ENCODE assay signal across 11 mouse cellular contexts in the genomic region with DNA sequence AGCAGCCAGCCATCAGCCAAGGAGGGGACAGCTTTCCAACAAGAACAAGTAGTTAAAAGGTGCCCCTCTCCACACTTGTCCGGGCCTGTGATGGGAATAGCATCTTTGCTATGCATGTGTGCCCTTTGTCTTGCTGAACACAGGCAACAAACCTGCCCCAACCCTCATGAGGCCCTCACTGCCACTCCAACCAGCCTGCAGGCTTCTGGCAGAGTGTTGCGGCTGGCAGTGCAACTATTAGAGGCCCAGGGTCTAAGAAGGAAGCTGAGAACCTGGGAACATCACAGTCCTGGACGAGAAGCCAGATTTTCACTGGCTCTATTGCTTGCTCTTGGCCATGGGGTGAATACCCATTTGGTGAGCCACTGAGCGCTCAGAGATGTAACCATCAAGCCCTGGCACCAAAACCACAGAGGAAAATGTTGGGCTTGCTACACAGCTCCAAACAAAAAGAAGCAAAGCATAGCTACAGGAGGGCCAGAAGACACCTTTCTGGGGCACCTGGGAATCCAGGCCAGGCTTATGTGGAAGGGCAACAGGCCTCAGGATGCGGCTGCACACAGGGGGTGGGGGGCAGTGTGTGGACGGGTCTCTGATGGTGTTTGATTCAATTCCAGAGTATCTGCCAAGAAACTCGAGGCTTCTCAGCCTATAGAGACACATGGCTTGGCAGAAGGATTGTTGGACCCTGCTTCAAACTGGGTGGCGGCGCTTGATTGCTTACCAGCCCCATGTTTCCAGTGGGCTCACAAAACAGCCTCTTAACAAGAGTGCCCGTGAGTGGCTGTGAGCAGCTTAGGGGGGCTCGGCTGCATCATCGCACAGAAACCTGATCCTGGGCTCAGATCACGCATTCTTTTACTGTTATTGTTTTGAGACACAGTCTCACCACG. TPM values are rescaled to one million over a fixed set of nuclear protein-coding genes. Genes with fewer than 3 reads are reported as not detected.
A peak's percentile ranks its signal among the peaks of the same experiment; 100 is the strongest.
DNase-seq lines count a peak whose midpoint lies in the region; ATAC-seq and TF ChIP-seq lines count a peak whose summit lies in the region.
"Had no signal": no experiment of that assay in that cellular context is flagged by ENCODE, and none has a peak within 500 bp of the region (broad histone marks: within the 10 kb centered on the region; RNA-seq: fewer than 3 reads in every experiment).

No protein-coding gene starts in this region.

- 0 out of 2 replicates have a peak, but pooled peaks cover 4% of the 10 kb centered on the region for H3K36me3 ChIP-seq in kidney, postnatal 0 days (ENCODE audit: insufficient read depth, low read length)
- no peaks in the 10 kb centered on the region for H3K36me3 ChIP-seq in hindbrain, embryonic 15.5 days
- H3K36me3 ChIP-seq in neural tube, embryonic 15.5 days = 0 out of 2 replicates have a peak, but pooled peaks cover 2% of the 10 kb centered on the region
- H3K36me3 ChIP-seq: intestine, embryonic 15.5 days had no signal

- no peaks in the 10 kb centered on the region for H3K27me3 ChIP-seq in kidney, postnatal 0 days (ENCODE audit: insufficient read depth, low read length)
- H3K27me3 ChIP-seq in hindbrain, embryonic 15.5 days = no peaks in the 10 kb centered on the region
- H3K27me3 ChIP-seq in neural tube, embryonic 15.5 days (replicated peaks) = no peaks in the 10 kb centered on the region
- H3K27me3 ChIP-seq: CH12.LX; intestine, embryonic 15.5 days had no signal

- no peak overlapping the region for H3K9ac ChIP-seq in kidney, postnatal 0 days (ENCODE audit: low read depth, low read length)
- no peak overlapping the region for H3K9ac ChIP-seq in hindbrain, embryonic 15.5 days
- H3K9ac ChIP-seq in neural tube, embryonic 15.5 days (replicated peaks) = no peak overlapping the region
- H3K9ac ChIP-seq: intestine, embryonic 15.5 days had no signal

- WGBS in kidney, postnatal 0 days = 49% methylated on average over 14 of the region's 14 CpGs
- 53% methylated on average over 14 of the region's 14 CpGs for whole genome bisulfite sequencing in hindbrain, embryonic 15.5 days
- WGBS in neural tube, embryonic 15.5 days = 53% methylated on average over 14 of the region's 14 CpGs

- H3K4me2 ChIP-seq in kidney, postnatal 0 days (ENCODE audit: low read length) = no peak overlapping the region
- no peak overlapping the region for H3K4me2 ChIP-seq in hindbrain, embryonic 15.5 days
- H3K4me2 ChIP-seq in neural tube, embryonic 15.5 days = no peak overlapping the region
- H3K4me2 ChIP-seq: intestine, embryonic 15.5 days had no signal

- H3K27ac ChIP-seq in kidney, postnatal 0 days = peak overlapping the region; percentile 40; the same call in 1 of the 2 replicates
- H3K27ac ChIP-seq in embryonic fibroblast, embryonic 13.5 days (ENCODE audit: insufficient read depth, low read length) = 0 out of 2 replicates have a peak overlapping the region, but pooled peaks have one; percentile 1
- peak overlapping the region; percentile 62 for H3K27ac ChIP-seq in hindbrain, embryonic 15.5 days (replicated peaks)
- peak overlapping the region; percentile 38 for H3K27ac ChIP-seq in neural tube, embryonic 15.5 days (replicated peaks)
- H3K27ac ChIP-seq: intestine, embryonic 15.5 days; macrophage had no signal

- TF ChIP-seq CTCF in kidney, postnatal 0 days (IDR thresholded peaks at IDR 0.05; ENCODE audit: low read depth) = no peak
- no peak for TF ChIP-seq CTCF in embryonic fibroblast, embryonic 13.5 days (IDR thresholded peaks at IDR 0.05; ENCODE audit: borderline replicate concordance, insufficient read depth, low read length)

- H3K4me1 ChIP-seq in kidney, postnatal 0 days (replicated peaks; ENCODE audit: insufficient read depth, low read length) = 0 out of 2 replicates have a peak, but pooled peaks cover 5% of the 10 kb centered on the region
- peaks cover 3% of the 10 kb centered on the region for H3K4me1 ChIP-seq in embryonic fibroblast, embryonic 13.5 days (ENCODE audit: control insufficient read depth, insufficient read depth, low read length)
- H3K4me1 ChIP-seq in hindbrain, embryonic 15.5 days (replicated peaks) = peaks cover 16% of the 10 kb centered on the region
- peaks cover 21% of the 10 kb centered on the region for H3K4me1 ChIP-seq in neural tube, embryonic 15.5 days
- H3K4me1 ChIP-seq: intestine, embryonic 15.5 days had no signal

- no peak overlapping the region for H3K4me3 ChIP-seq in kidney, postnatal 0 days (replicated peaks; ENCODE audit: low read depth, low read length)
- H3K4me3 ChIP-seq in embryonic fibroblast, embryonic 13.5 days (ENCODE audit: insufficient read depth, low read length) = no peak overlapping the region
- no peak overlapping the region for H3K4me3 ChIP-seq in hindbrain, embryonic 15.5 days
- H3K4me3 ChIP-seq in neural tube, embryonic 15.5 days (replicated peaks) = no peak overlapping the region
- H3K4me3 ChIP-seq: intestine, embryonic 15.5 days had no signal

- no peak for DNase-seq in kidney, postnatal 0 days (ENCODE audit: low spot score)
- no peak for DNase-seq in kidney, postnatal 10 days
- DNase-seq in layer of hippocampus, postnatal 36 days = no peak
- DNase-seq in frontal cortex, postnatal 10 days (ENCODE audit: low spot score in 2 of 2) = no peak
- DNase-seq: thymus, adult 2 months had no signal

- no peaks in the 10 kb centered on the region for H3K9me3 ChIP-seq in kidney, postnatal 0 days (replicated peaks; ENCODE audit: low read length)
- H3K9me3 ChIP-seq in hindbrain, embryonic 15.5 days = no peaks in the 10 kb centered on the region
- H3K9me3 ChIP-seq in neural tube, embryonic 15.5 days (replicated peaks) = no peaks in the 10 kb centered on the region
- H3K9me3 ChIP-seq: intestine, embryonic 15.5 days had no signal

- no peak for ATAC-seq in kidney, postnatal 0 days (replicated peaks; ENCODE audit: low FRiP score, low read depth)
- ATAC-seq in hindbrain, embryonic 15.5 days (ENCODE audit: low FRiP score, low read depth) = peak; percentile 58; the same call in 1 of the 2 replicates
- ATAC-seq in neural tube, embryonic 15.5 days (ENCODE audit: low FRiP score) = no peak
- ATAC-seq: intestine, embryonic 15.5 days had no signal

- no peak for TF ChIP-seq POLR2A in embryonic fibroblast, embryonic 13.5 days (IDR thresholded peaks at IDR 0.05; ENCODE audit: low read depth, low read length)

RNA-seq across cellular contexts. Expression of a gene that starts 35.7 kb away (rescaled TPM):
- 131 and 132 TPM in 2 replicates for polyA plus RNA-seq in kidney, postnatal 0 days (2015; fragmentation: Nextera tagmentation; extraction: Ambion mirVana)
- polyA plus RNA-seq in embryonic fibroblast, embryonic 13.5 days (2011; ENCODE audit: insufficient read length, low read depth, missing spikeins) = 73.5 and 84.4 TPM in 2 replicates
- polyA plus RNA-seq in hindbrain, embryonic 15.5 days (2015; fragmentation: Nextera tagmentation; extraction: Ambion mirVana) = 119 and 120 TPM in 2 replicates
- 112 and 123 TPM in 2 replicates for polyA plus RNA-seq in neural tube, embryonic 15.5 days (2015; fragmentation: Nextera tagmentation; extraction: Ambion mirVana)
- 10 to 100 TPM; 51.6 to 59.4 TPM for total RNA-seq in layer of hippocampus, postnatal 36 days (2021)

RNA-seq across cellular contexts. Expression of a gene that starts 35.7 kb away (rescaled TPM):
- polyA plus RNA-seq in kidney, postnatal 0 days (2015; fragmentation: Nextera tagmentation; extraction: Ambion mirVana) = 20.8 and 21.2 TPM in 2 replicates
- polyA plus RNA-seq in embryonic fibroblast, embryonic 13.5 days (2011; ENCODE audit: insufficient read length, low read depth, missing spikeins) = 6.1 and 8.6 TPM in 2 replicates
- 23.8 and 26.6 TPM in 2 replicates for polyA plus RNA-seq in hindbrain, embryonic 15.5 days (2015; fragmentation: Nextera tagmentation; extraction: Ambion mirVana)
- 27.3 and 28.1 TPM in 2 replicates for polyA plus RNA-seq in neural tube, embryonic 15.5 days (2015; fragmentation: Nextera tagmentation; extraction: Ambion mirVana)
- 10 to 100 TPM; 16.8 to 17.4 TPM for total RNA-seq in layer of hippocampus, postnatal 36 days (2021)

Comparison
In these comparisons a context has a peak if more than half of its experiments do, and no peak if none do; other contexts are left out.
1. H3K27ac ChIP-seq: peak in every context shown above with its lines; median percentile 62 in hindbrain, embryonic 15.5 days; 40 in kidney, postnatal 0 days; 38 in neural tube, embryonic 15.5 days; 1 in embryonic fibroblast, embryonic 13.5 days.